Mouse (Mus musculus): ENCODE data around the gene Ccdc28b. TPM values are rescaled to one million over a fixed set of nuclear protein-coding genes. Genes with fewer than 3 reads are reported as not detected.

Gene Ccdc28b
- 2.7 TPM for polyA plus RNA-seq (2014; fragmentation: Illumina TruSeq; extraction: RNeasy Lipid Tissue Mini Kit (QIAGEN cat#74804); ENCODE audit: low read depth, low replicate concordance)

GRCm38 (mm10) chr4:129623681-129624091 lies at the start of gene Ccdc28b:
Ccdc28b (minus strand) TSS chr4:129623947.

GRCm38 (mm10) chr4:129672083-129672877 lies 48.5 kb upstream of the Ccdc28b start, which contains the start of gene Kpna6:
Kpna6 (minus strand) TSS chr4:129672767.

GRCm38 (mm10) chr4:129640638-129641467 lies 17.1 kb upstream of the Ccdc28b start, which contains the start of gene Txlna:
Txlna (minus strand) TSS chr4:129641065.

GRCm38 (mm10) chr4:129618786-129619691 lies 4.7 kb downstream of the Ccdc28b start, which contains the start of gene Iqcc:
Iqcc (minus strand) TSS chr4:129619099.

GRCm38 (mm10) chr4:129614093-129614492 lies 9.7 kb downstream of the Ccdc28b start, which contains the start of gene Dcdc2b:
Dcdc2b (minus strand) TSS chr4:129614257.

GRCm38 (mm10) chr4:129600233-129601158 lies 23.3 kb downstream of the Ccdc28b start, which contains the start of the genes Eif3i and Tmem234:
Eif3i (minus strand) TSS chr4:129600648.
Tmem234 (plus strand) TSS chr4:129600668.

GRCm38 (mm10) chr4:129578466-129578865 lies 45.3 kb downstream of the Ccdc28b start, which contains the start of gene Fam167b:
Fam167b (minus strand) TSS chr4:129578549.

GRCm38 (mm10) chr4:129573430-129573829 lies 50.3 kb downstream of the Ccdc28b start, which contains the start of gene Lck:
Lck (minus strand) TSS chr4:129573641.

Other genes with a start within 250 kb of the Ccdc28b start
- 0.99 TPM for gene Zbtb8a, start 245.8 kb downstream of the Ccdc28b start, polyA plus RNA-seq (2014; fragmentation: Illumina TruSeq; extraction: RNeasy Lipid Tissue Mini Kit (QIAGEN cat#74804); ENCODE audit: low read depth, low replicate concordance)
- gene Zbtb8b, start 183.1 kb downstream of the Ccdc28b start, polyA plus RNA-seq (2014; fragmentation: Illumina TruSeq; extraction: RNeasy Lipid Tissue Mini Kit (QIAGEN cat#74804); ENCODE audit: low read depth, low replicate concordance), result not detected
- 20.8 TPM for gene Bsdc1, start 162.4 kb downstream of the Ccdc28b start, polyA plus RNA-seq (2014; fragmentation: Illumina TruSeq; extraction: RNeasy Lipid Tissue Mini Kit (QIAGEN cat#74804); ENCODE audit: low read depth, low replicate concordance)
- not detected for gene Tssk3, start 132.9 kb downstream of the Ccdc28b start, polyA plus RNA-seq (2014; fragmentation: Illumina TruSeq; extraction: RNeasy Lipid Tissue Mini Kit (QIAGEN cat#74804); ENCODE audit: low read depth, low replicate concordance)
- not detected for gene Fam229a, start 132.8 kb downstream of the Ccdc28b start, polyA plus RNA-seq (2014; fragmentation: Illumina TruSeq; extraction: RNeasy Lipid Tissue Mini Kit (QIAGEN cat#74804); ENCODE audit: low read depth, low replicate concordance)
- gene Marcksl1, start 110.4 kb downstream of the Ccdc28b start, polyA plus RNA-seq (2014; fragmentation: Illumina TruSeq; extraction: RNeasy Lipid Tissue Mini Kit (QIAGEN cat#74804); ENCODE audit: low read depth, low replicate concordance), result 47.1 TPM
- 44.3 TPM for gene Hdac1, start 81.2 kb downstream of the Ccdc28b start, polyA plus RNA-seq (2014; fragmentation: Illumina TruSeq; extraction: RNeasy Lipid Tissue Mini Kit (QIAGEN cat#74804); ENCODE audit: low read depth, low replicate concordance)
- 0.41 TPM for gene Lck, start 50.3 kb downstream of the Ccdc28b start, polyA plus RNA-seq (2014; fragmentation: Illumina TruSeq; extraction: RNeasy Lipid Tissue Mini Kit (QIAGEN cat#74804); ENCODE audit: low read depth, low replicate concordance)
- 3.1 TPM for gene Fam167b, start 45.4 kb downstream of the Ccdc28b start, polyA plus RNA-seq (2014; fragmentation: Illumina TruSeq; extraction: RNeasy Lipid Tissue Mini Kit (QIAGEN cat#74804); ENCODE audit: low read depth, low replicate concordance)
- gene Eif3i, start 23.3 kb downstream of the Ccdc28b start, polyA plus RNA-seq (2014; fragmentation: Illumina TruSeq; extraction: RNeasy Lipid Tissue Mini Kit (QIAGEN cat#74804); ENCODE audit: low read depth, low replicate concordance), result 20.2 TPM
- gene Tmem234, start 23.3 kb downstream of the Ccdc28b start, polyA plus RNA-seq (2014; fragmentation: Illumina TruSeq; extraction: RNeasy Lipid Tissue Mini Kit (QIAGEN cat#74804); ENCODE audit: low read depth, low replicate concordance), result 36.2 TPM
- not detected for gene Dcdc2b, start 9.7 kb downstream of the Ccdc28b start, polyA plus RNA-seq (2014; fragmentation: Illumina TruSeq; extraction: RNeasy Lipid Tissue Mini Kit (QIAGEN cat#74804); ENCODE audit: low read depth, low replicate concordance)
- 11.4 TPM for gene Iqcc, start 4.8 kb downstream of the Ccdc28b start, polyA plus RNA-seq (2014; fragmentation: Illumina TruSeq; extraction: RNeasy Lipid Tissue Mini Kit (QIAGEN cat#74804); ENCODE audit: low read depth, low replicate concordance)
- 16.9 TPM for gene Txlna, start 17.1 kb upstream of the Ccdc28b start, polyA plus RNA-seq (2014; fragmentation: Illumina TruSeq; extraction: RNeasy Lipid Tissue Mini Kit (QIAGEN cat#74804); ENCODE audit: low read depth, low replicate concordance)
- 61.8 TPM for gene Kpna6, start 48.8 kb upstream of the Ccdc28b start, polyA plus RNA-seq (2014; fragmentation: Illumina TruSeq; extraction: RNeasy Lipid Tissue Mini Kit (QIAGEN cat#74804); ENCODE audit: low read depth, low replicate concordance)
- 0.52 TPM for gene Tmem39b, start 72.9 kb upstream of the Ccdc28b start, polyA plus RNA-seq (2014; fragmentation: Illumina TruSeq; extraction: RNeasy Lipid Tissue Mini Kit (QIAGEN cat#74804); ENCODE audit: low read depth, low replicate concordance)
- gene Khdrbs1, start 118.4 kb upstream of the Ccdc28b start, polyA plus RNA-seq (2014; fragmentation: Illumina TruSeq; extraction: RNeasy Lipid Tissue Mini Kit (QIAGEN cat#74804); ENCODE audit: low read depth, low replicate concordance), result 186 TPM
- gene Ptp4a2, start 187.3 kb upstream of the Ccdc28b start, polyA plus RNA-seq (2014; fragmentation: Illumina TruSeq; extraction: RNeasy Lipid Tissue Mini Kit (QIAGEN cat#74804); ENCODE audit: low read depth, low replicate concordance), result 2,725 TPM

Data from adrenal gland, adult 10 weeks (tissue).